Mouse (Mus musculus): Measurements from ENCODE around the gene Mov10. TPM values are rescaled to one million over a fixed set of nuclear protein-coding genes. Genes with fewer than 3 reads are reported as not detected.

The Mov10 gene
- total RNA-seq, 2 experiments from 2014 or later = 6.2 to 6.3 TPM

Other genes with a start within 250 kb of the Mov10 start
- 100 to 1,000 TPM; 166 to 175 TPM for gene Slc16a1, start 179.9 kb downstream of the Mov10 start, total RNA-seq (2021)
- gene Ppm1j, start 37.5 kb downstream of the Mov10 start, total RNA-seq (2021) = 10 to 100 TPM; 22.4 to 26.6 TPM
- gene Fam19a3, start 36.7 kb downstream of the Mov10 start, total RNA-seq (2021) = 1 to 10 TPM; 2.5 to 3.0 TPM
- gene Rhoc, start 30.2 kb downstream of the Mov10 start, total RNA-seq (2021) = 100 to 1,000 TPM in 1 of 2 experiments, 10 to 100 TPM in 1; 96.9 to 108 TPM
- gene St7l, start 45.4 kb upstream of the Mov10 start, total RNA-seq (2021) = 10 to 100 TPM; 19.8 to 22.6 TPM
- 10 to 100 TPM; 35.4 to 47.2 TPM for gene Capza1, start 45.9 kb upstream of the Mov10 start, total RNA-seq (2021)
- 1 to 10 TPM; 1.0 to 1.9 TPM for gene Wnt2b, start 143.4 kb upstream of the Mov10 start, total RNA-seq (2021)
- gene Cttnbp2nl, start 234.6 kb upstream of the Mov10 start, total RNA-seq (2021) = 10 to 100 TPM; 18.9 to 20.1 TPM
- not detected for gene 4930564D02Rik, start 248.3 kb upstream of the Mov10 start, total RNA-seq (2021)

Data from heart, postnatal 25 days (tissue).